In the genomic region with DNA sequence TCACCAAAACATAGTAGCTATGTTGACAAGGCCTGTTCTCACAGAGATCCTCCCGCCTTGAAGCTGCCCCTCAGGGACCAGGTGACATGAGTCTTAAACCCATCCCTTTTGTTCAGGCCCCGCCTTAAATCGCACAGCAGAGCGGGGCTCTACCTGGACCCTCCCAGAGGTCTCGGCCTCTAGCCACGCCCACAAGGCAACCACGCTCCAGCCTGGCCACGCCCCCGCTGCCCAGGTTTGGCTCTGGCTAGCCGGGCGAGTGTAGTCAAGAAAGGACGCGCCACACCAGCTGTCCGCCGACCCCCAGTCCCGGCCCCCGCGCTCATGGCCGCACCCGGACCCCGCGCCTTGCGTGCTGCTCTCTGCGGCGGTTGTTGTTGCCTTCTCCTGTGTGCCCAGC, we compare ENCODE assay signal across 8 mouse cellular contexts. TPM values are rescaled to one million over a fixed set of nuclear protein-coding genes. Genes with fewer than 3 reads are reported as not detected.
A peak's percentile ranks its signal among the peaks of the same experiment; 100 is the strongest.
DNase-seq lines count a peak whose midpoint lies in the region; ATAC-seq and TF ChIP-seq lines count a peak whose summit lies in the region.

No protein-coding gene starts in this region.

- 2% methylated on average over 25 of the region's 25 CpGs for WGBS in hindbrain, embryonic 12.5 days
- WGBS in limb, embryonic 13.5 days, result 2% methylated on average over 25 of the region's 25 CpGs
- 2% methylated on average over 25 of the region's 25 CpGs for WGBS in midbrain, postnatal 0 days

- H3K27me3 ChIP-seq in hindbrain, embryonic 12.5 days, result peaks cover 42% of the 10 kb centered on the region
- peaks cover 36% of the 10 kb centered on the region for H3K27me3 ChIP-seq in limb, embryonic 13.5 days
- peaks cover 4% of the 10 kb centered on the region; the same call in 1 of the 2 replicates for H3K27me3 ChIP-seq in midbrain, postnatal 0 days (ENCODE audit: insufficient read depth, low read length)

- peak overlapping the region; percentile 49 for H3K4me2 ChIP-seq in hindbrain, embryonic 12.5 days (replicated peaks)
- H3K4me2 ChIP-seq in limb, embryonic 13.5 days (replicated peaks), result peak overlapping the region; percentile 81
- H3K4me2 ChIP-seq in midbrain, postnatal 0 days (ENCODE audit: low read depth, low read length, poor library complexity, severe bottlenecking), result peak overlapping the region; percentile 71

- peak; percentile 56 for DNase-seq in ovary, postnatal 36 days (ENCODE audit: low spot score)
- DNase-seq in ovary, adult 18-20 months (ENCODE audit: low spot score), result no peak
- DNase-seq in midbrain, postnatal 0 days (ENCODE audit: low spot score), result no peak
- no peak for DNase-seq in Muller cell, postnatal 12 days (ENCODE audit: inconsistent ontology term)
- DNase-seq in cerebellum, adult 11 months, result no peak
- DNase-seq in right cerebral cortex, adult 2 months (ENCODE audit: low spot score in 2 of 2), result no peak

- no peak for ATAC-seq in hindbrain, embryonic 12.5 days (ENCODE audit: low FRiP score)
- no peak for ATAC-seq in limb, embryonic 13.5 days (ENCODE audit: low FRiP score, low read depth)
- ATAC-seq in midbrain, postnatal 0 days (ENCODE audit: low FRiP score), result 0 out of 2 replicates have a peak, but pooled peaks have one; percentile 15

- no peaks in the 10 kb centered on the region for H3K9me3 ChIP-seq in hindbrain, embryonic 12.5 days (replicated peaks)
- H3K9me3 ChIP-seq in limb, embryonic 13.5 days, result no peaks in the 10 kb centered on the region
- H3K9me3 ChIP-seq in midbrain, postnatal 0 days (ENCODE audit: low read length), result no peaks in the 10 kb centered on the region

- no peak overlapping the region for H3K27ac ChIP-seq in hindbrain, embryonic 12.5 days
- no peak overlapping the region for H3K27ac ChIP-seq in limb, embryonic 13.5 days
- H3K27ac ChIP-seq in midbrain, postnatal 0 days (ENCODE audit: low read depth, low read length), result no peak overlapping the region

- no peak for TF ChIP-seq CTCF in midbrain, postnatal 0 days (IDR thresholded peaks at IDR 0.05)

- peak overlapping the region; percentile 41 for H3K9ac ChIP-seq in hindbrain, embryonic 12.5 days
- H3K9ac ChIP-seq in limb, embryonic 13.5 days, result peak overlapping the region; percentile 65
- peak overlapping the region; percentile 55 for H3K9ac ChIP-seq in midbrain, postnatal 0 days (replicated peaks; ENCODE audit: low read length, poor library complexity, severe bottlenecking)

- peak overlapping the region; percentile 25 for H3K4me3 ChIP-seq in hindbrain, embryonic 12.5 days
- peak overlapping the region; percentile 44 for H3K4me3 ChIP-seq in limb, embryonic 13.5 days
- H3K4me3 ChIP-seq in midbrain, postnatal 0 days (ENCODE audit: low read depth, low read length), result peak overlapping the region; percentile 37

- H3K4me1 ChIP-seq in hindbrain, embryonic 12.5 days, result peaks cover 16% of the 10 kb centered on the region
- peaks cover 18% of the 10 kb centered on the region for H3K4me1 ChIP-seq in limb, embryonic 13.5 days
- H3K4me1 ChIP-seq in midbrain, postnatal 0 days (ENCODE audit: insufficient read depth, low read length), result no peaks in the 10 kb centered on the region

- H3K36me3 ChIP-seq in hindbrain, embryonic 12.5 days, result no peaks in the 10 kb centered on the region
- no peaks in the 10 kb centered on the region for H3K36me3 ChIP-seq in limb, embryonic 13.5 days
- H3K36me3 ChIP-seq in midbrain, postnatal 0 days (ENCODE audit: insufficient read depth, low read length), result no peaks in the 10 kb centered on the region

RNA-seq across cellular contexts. Expression of gene Gpr3, which starts 8.3 kb away (rescaled TPM):
- polyA plus RNA-seq in hindbrain, embryonic 12.5 days (2016; fragmentation: Nextera tagmentation; extraction: Ambion mirVana), result 0.08 and 0.35 TPM in 2 replicates
- 0.32 and 0.38 TPM in 2 replicates for polyA plus RNA-seq in limb, embryonic 13.5 days (2015; fragmentation: Nextera tagmentation; extraction: Ambion mirVana)
- 3.2 and 10.8 TPM in 2 replicates for total RNA-seq in midbrain, postnatal 0 days (2014; rRNA removed)
- polyA plus RNA-seq in midbrain, postnatal 0 days (2015; fragmentation: Nextera tagmentation; extraction: Ambion mirVana), result 3.9 and 4.5 TPM in 2 replicates

RNA-seq across cellular contexts. Expression of gene Cd164l2, which starts 8.7 kb away (rescaled TPM):
- 2.0 and 2.3 TPM in 2 replicates for polyA plus RNA-seq in hindbrain, embryonic 12.5 days (2016; fragmentation: Nextera tagmentation; extraction: Ambion mirVana)
- polyA plus RNA-seq in limb, embryonic 13.5 days (2015; fragmentation: Nextera tagmentation; extraction: Ambion mirVana), result 2.8 and 5.9 TPM in 2 replicates
- total RNA-seq in midbrain, postnatal 0 days (2014; rRNA removed), result 3.9 and 5.9 TPM in 2 replicates
- polyA plus RNA-seq in midbrain, postnatal 0 days (2015; fragmentation: Nextera tagmentation; extraction: Ambion mirVana), result 10.6 and 11.0 TPM in 2 replicates

RNA-seq across cellular contexts. Expression of gene Map3k6, which starts 20.0 kb away (rescaled TPM):
- polyA plus RNA-seq in hindbrain, embryonic 12.5 days (2016; fragmentation: Nextera tagmentation; extraction: Ambion mirVana), result 1.9 and 2.3 TPM in 2 replicates
- 2.4 and 2.6 TPM in 2 replicates for polyA plus RNA-seq in limb, embryonic 13.5 days (2015; fragmentation: Nextera tagmentation; extraction: Ambion mirVana)
- 7.6 and 8.3 TPM in 2 replicates for total RNA-seq in midbrain, postnatal 0 days (2014; rRNA removed)
- polyA plus RNA-seq in midbrain, postnatal 0 days (2015; fragmentation: Nextera tagmentation; extraction: Ambion mirVana), result 2.8 and 4.1 TPM in 2 replicates

RNA-seq across cellular contexts. Expression of gene Sytl1, which starts 42.3 kb away (rescaled TPM):
- polyA plus RNA-seq in hindbrain, embryonic 12.5 days (2016; fragmentation: Nextera tagmentation; extraction: Ambion mirVana), result 0.67 and 1.2 TPM in 2 replicates
- polyA plus RNA-seq in limb, embryonic 13.5 days (2015; fragmentation: Nextera tagmentation; extraction: Ambion mirVana), result 5.5 and 5.6 TPM in 2 replicates
- total RNA-seq in midbrain, postnatal 0 days (2014; rRNA removed), result 1.6 TPM in 1 of 2 replicates, not detected in the other
- 0.21 and 0.26 TPM in 2 replicates for polyA plus RNA-seq in midbrain, postnatal 0 days (2015; fragmentation: Nextera tagmentation; extraction: Ambion mirVana)

RNA-seq across cellular contexts. Expression of gene Tmem222, which starts 56.9 kb away (rescaled TPM):
- 75.7 and 77.7 TPM in 2 replicates for polyA plus RNA-seq in hindbrain, embryonic 12.5 days (2016; fragmentation: Nextera tagmentation; extraction: Ambion mirVana)
- 84.0 and 86.8 TPM in 2 replicates for polyA plus RNA-seq in limb, embryonic 13.5 days (2015; fragmentation: Nextera tagmentation; extraction: Ambion mirVana)
- 129 and 130 TPM in 2 replicates for total RNA-seq in midbrain, postnatal 0 days (2014; rRNA removed)
- polyA plus RNA-seq in midbrain, postnatal 0 days (2015; fragmentation: Nextera tagmentation; extraction: Ambion mirVana), result 138 and 143 TPM in 2 replicates
